Mouse (Mus musculus) Muller cell, postnatal 12 days (primary cell): Measurements from ENCODE around the gene Hist1h2bc.
A peak's percentile ranks its signal among the peaks of the same experiment; 100 is the strongest.

ENCODE experiments used
- DNase-seq: peaks from one replicate; pipeline ENCODE4 v3.0.0-alpha.2; 2015; ENCODE audit errors: inconsistent ontology term

Gene Hist1h2bc

DNA sequence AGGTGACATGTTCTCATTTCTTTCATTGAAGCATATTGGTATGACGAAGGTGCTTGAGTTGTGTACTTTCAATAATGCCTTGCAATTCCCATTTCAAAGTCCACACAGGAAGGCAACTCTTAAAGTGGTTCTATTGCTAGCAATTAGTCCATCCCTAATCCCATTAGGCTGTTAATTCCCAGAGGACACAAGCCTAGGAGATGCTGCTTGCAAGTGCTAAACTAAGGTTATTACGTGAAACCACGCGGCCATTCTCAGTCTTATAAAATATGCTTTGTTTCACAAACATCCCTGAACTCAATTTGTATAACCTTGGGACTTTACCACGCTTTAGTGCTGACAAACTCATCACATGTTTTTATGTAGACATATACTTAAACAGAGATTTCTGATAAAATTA, 53.1 kb downstream of the Hist1h2bc start:
- no peak for DNase-seq

DNA sequence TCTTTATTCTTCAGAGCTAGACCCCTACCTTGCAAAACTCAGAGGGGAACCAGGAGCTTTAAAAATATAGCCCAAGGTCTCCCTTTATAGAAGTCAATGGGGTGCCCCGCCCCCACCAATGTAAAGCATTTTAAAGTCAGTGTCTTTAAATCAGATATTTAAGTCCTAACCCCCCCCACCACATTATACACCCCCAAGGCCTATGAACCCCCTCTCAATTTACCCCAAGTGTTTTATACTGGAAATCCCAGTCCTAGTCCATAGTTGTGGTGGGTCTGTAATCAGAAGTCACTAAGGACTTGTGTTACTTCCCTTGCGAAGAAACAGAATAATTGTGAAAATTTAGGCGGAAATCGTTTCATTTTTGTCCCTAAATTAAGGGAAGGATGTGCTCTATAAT, 54.0 kb downstream of the Hist1h2bc start:
- DNase-seq = no peak

DNA sequence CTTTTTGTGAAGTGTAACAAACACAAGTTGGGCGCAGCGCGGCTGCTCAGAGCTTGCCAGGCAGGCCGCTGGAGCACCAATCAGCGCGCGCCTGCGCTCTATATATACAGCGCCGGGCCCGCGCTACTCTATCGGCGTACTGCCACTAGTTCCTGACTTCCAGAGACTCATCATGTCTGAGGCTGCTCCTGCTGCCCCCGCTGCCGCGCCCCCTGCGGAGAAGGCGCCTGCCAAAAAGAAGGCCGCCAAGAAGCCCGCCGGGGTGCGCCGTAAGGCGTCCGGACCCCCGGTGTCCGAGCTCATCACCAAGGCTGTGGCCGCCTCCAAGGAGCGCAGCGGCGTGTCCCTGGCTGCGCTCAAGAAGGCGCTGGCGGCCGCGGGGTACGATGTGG, 54.7 kb downstream of the Hist1h2bc start, which contains the start of gene Hist1h1c:
Gene Hist1h1c, plus strand, starts transcription at position 132 of the 392 bp plus-strand sequence.
- DNase-seq = peak; percentile 91

DNA sequence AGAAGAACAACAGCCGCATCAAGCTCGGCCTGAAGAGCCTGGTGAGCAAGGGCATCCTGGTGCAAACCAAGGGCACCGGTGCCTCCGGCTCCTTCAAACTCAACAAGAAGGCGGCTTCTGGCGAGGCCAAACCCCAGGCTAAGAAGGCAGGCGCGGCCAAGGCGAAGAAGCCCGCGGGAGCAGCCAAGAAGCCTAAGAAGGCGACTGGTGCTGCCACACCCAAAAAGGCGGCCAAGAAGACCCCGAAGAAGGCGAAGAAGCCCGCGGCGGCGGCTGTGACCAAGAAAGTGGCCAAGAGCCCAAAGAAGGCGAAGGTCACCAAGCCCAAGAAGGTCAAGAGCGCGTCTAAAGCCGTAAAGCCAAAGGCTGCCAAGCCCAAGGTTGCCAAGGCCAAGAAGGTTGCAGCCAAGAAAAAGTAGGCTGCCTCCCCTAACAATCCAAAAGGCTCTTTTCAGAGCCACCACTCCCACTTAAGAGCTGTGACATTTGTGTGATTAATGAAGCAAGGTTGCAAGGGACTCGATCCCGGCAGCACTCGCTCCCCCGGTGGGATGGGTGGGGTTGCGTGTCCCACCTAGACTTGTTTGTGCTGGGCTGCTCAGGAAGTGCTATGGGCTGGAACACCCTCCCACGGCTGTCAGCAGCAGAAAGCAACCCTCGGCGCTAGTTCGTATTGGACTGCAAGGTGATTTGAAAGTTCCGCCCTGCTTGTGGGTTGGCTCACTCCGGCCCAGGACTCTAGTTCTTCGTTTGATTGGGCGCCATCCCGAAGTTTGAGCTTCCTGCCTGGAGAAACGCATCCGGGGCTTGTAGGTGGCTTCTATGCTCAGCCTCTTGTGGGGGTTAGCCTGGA, 55.3 kb downstream of the Hist1h2bc start:
- peak; percentile 94 for DNase-seq

DNA sequence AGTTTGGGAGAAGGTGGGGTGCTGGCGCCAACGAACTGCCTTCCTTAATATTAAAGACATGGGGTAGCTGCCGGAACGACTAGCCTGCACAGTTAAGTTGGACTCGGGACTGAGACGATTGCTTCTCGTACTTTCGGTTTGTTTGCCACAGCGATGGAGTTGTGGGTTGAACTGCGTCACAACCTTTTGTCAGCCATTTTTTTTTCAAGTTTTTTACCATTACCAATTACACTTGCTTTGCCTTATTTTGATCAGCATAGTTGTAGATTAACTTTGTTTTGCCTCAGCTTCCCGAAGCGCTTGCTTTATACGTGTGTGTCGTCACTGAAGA, 55.9 kb downstream of the Hist1h2bc start:
- no peak for DNase-seq

DNA sequence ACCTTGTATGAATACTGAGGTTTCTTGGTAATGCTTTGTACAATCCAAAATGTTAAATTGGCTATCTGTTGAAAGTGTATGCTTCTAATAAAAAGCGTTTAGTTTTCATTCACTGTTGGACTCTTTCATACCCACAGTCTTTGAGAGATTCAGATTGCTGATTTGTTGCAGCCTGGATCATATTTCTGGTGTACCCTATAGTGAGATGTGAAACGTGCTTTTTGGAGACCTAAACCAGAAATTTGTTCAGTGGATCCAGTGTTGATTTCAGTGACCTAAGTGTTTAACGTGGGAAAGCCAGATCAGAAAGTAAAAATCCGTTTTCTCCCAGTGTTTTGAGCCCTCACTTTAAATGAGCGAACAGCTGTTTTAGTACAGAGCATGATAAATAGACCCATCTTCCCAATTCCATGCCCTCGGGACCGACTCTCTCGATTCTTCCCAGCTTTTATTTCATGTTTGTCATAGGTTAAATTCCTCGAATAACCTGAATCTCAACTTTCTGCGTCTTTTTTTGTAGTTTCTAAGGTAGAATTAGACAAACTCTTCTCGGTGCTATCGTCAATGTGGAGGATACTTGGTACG, 56.3 kb downstream of the Hist1h2bc start:
- DNase-seq = no peak

DNA sequence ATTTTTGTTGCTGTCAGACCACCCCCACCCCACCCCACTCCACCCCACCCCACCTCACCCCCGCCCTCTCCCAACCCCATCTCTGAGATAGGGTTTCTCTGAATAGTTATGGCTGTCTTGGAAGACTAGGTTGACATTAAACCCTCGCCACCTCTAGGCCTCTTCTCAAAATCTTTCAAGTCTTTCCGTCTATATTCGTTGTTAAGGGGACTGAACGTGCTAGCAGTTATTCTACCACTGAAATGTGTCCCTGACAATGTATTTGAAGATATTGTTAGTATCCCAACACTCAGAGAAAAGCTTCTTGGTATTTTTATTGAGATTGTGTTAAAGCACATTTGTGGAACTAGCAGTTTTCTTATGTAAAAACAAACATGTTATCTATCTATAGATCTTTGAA, 56.9 kb downstream of the Hist1h2bc start:
- DNase-seq = no peak

DNA sequence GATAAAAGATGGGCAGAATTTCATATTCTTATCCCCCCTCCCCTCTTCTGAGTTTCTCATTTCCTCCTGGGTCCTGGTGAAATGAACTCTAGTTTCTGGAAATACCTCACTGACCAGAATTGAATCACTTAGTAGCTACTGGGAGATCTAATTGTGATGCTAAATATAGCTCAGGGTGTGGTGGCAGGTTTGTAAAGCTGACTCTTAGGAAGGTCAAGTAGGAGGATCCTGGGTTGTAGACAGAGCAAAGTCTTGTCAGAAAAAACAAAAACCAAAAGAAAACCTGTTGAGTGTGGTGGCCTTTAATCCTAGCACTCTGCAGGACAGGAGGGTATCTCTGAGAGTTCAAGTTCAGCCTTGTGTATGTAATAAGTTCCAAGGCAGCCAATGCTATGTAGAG, 58.0 kb downstream of the Hist1h2bc start:
- no peak for DNase-seq
